Mouse (Mus musculus) c-Kit-positive CD71-positive TER-119-positive erythroid progenitor cells, embryonic 14.5 days (primary cell): Measurements from ENCODE around the gene Qtrt2.

ENCODE experiments used
- DNase-seq: peaks from one replicate; pipeline ENCODE4 v3.0.0-alpha.2; 2013; ENCODE audit warnings: low spot score

The Qtrt2 gene

DNA sequence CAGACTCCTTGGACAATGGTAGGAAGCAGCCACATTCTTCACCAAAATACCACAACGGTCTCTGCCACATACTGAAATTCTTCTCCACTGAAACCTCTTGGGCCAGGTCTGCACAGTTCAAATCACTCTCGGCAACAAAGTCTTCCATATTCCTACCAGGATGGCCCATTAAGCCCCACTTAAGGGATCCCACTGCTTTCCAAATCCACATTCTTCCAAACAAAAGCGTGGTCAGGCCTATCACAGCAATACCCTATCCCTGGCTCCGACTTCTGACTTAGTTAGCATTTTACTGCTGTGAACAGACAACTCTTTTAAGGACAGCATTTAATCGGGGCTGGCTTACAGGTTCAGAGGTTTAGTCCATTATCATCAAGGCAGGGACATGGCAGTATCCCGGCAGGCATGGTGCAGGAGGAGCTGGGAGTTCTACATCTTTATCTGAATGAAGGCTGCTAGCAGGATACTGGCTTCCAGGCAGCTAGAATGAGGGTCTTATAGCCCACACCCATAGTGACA lies at the start of gene Qtrt2:
TSS of gene Qtrt2 (minus strand) at position 469 of the 519 bp plus-strand sequence.
- DNase-seq: no peak

DNA sequence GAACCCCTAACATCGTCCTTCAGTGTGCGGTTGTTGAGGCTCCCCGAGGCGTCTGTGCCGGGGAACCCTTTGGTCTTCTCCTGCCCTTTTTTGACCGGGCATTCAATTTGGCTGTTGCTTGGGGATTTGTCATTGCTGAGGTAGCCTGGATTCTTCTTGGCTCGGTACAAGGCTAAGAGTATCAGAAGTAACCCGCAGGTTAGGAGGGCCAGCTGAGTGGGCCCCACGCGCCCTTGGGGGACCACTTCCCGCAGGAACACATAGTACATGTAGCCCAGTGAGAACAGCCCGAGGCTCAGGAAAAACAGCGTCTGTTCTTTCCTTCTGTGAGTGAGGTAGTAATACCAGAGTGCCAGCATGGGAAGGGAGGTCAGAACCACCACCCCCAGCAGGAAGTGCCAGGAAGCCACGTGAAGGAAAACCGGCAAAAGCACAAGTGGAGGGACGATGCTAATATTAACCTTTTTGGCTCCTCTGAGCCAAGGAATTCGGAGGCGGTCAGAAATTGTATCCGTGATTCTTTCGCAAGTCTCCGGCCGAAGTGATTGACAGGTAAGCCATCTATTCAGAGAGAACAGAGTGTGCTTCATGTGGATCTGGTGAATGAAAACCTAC lies 47.1 kb upstream of the Qtrt2 start:
- DNase-seq: no peak

DNA sequence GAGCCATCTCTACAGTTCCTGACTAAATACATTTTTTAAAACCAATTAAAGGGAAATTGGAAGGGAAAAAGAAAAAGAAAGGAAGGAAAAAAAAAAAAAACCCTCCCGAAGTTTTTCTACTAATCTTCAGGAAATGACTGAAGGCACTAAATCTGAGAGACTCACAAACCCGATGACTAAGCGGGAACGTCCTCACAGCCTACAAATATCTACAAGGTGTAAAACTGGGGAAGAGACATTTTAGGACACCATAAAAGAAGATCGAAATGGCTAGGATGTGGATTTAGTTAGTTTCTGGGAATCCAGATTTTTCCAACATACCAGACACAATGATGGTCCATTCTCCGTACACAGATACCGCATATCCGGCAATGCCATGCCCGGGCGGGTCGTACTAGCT lies 46.5 kb upstream of the Qtrt2 start:
- no peak for DNase-seq

DNA sequence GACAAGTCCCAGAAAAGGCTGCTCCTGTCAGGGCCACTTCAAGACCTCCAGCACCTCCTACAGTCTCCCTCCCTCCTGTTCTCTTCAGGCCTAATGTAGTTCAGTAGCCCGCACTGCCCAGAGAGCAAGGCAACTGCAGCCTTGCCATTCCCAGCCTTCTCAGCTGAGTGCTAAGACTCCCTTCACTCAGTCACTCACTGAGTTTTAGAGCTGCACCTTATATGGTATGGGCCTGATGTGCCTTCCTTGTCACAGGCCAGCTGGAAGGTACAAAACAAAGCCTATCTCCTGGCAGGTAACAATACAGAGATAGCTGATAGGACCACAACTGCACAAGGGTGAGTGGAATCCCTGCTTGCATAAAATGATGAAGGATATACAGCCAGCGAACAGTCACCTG lies 45.8 kb upstream of the Qtrt2 start:
- DNase-seq: no peak

DNA sequence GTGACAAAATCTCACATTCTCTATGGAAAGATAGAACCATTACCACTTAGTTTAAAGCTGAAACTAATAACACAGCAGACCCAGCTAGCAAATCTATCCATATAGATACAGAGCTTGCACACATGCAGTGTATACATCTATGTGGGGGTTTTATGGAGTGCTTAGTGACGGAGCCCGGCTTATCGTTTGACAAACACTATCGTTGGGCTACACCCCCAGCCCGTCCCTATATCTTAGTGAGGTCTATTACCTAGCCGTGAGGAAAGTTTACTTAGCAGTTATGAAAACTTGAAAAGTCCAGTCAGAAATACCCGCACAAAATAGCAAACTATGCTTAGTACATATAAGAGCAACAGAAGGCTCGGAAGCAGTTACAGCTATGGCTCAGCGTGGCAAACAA lies 45.1 kb upstream of the Qtrt2 start:
- DNase-seq: no peak

DNA sequence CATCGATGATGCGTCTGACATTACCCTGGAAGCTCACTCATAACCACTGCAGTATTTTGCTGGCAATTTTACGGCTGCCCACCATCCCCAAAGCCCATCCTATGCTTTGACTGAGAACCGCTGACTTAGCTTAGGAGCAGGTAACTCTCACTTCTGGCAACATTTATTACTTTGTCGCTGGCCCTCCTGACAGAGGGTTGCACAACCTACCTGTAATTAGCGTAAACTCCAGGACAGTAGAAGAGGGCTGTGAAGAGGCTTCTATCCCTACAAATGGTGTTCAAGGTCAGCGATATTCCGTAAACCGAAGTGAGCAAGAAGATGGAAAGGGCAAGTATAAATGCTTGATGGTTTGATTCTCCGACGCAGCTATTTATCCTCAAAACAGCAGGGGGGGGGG lies 44.6 kb upstream of the Qtrt2 start:
- DNase-seq: no peak

DNA sequence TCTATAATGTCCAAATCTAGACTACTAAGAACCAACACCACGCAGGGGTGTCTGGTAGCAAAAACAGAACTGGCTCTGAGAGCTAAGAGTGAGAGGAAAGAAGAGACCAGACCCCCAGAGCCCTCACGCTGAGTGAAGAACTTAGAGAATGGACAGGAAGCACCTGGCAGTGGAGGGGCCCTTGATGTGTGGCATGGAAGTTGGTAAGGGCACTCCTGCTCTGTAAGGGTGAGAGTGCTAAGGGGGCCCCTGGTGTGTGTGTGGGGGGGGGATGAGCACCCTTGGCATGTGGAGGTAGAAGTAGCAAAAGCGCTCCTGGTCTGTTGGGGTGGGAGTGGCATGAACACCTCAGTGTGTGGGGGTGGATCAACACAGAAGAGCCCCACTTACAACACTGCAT lies 43.8 kb upstream of the Qtrt2 start:
- DNase-seq: no peak

DNA sequence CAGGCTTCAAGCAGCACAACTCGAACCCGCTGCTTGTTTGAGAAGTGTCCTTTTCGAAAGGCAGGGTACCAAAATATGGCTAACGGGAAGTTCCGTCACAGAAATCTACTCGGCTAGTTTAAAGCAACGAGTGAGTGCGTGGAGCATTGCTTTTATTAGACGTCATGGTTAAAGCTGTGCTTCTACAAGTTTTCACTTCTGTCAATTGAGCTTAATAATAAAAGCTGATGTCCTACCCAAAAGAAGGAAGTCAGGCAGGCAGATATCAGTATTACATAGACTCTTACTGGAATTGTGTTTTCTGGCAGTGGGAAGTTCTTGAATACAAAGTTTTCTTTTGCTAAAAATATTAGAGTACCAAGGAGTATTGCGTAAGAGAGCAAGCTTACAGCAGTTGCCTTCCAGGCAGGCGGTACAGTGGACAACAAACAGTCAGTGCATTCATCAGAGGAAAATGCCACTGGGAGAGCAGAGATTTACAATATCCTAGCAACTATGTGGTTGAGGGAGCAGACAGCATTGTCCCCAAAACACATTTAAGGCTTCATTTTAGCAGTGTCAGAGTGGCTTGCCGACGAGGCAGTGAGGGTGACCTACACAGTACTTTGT lies 39.3 kb upstream of the Qtrt2 start:
- no peak for DNase-seq

DNA sequence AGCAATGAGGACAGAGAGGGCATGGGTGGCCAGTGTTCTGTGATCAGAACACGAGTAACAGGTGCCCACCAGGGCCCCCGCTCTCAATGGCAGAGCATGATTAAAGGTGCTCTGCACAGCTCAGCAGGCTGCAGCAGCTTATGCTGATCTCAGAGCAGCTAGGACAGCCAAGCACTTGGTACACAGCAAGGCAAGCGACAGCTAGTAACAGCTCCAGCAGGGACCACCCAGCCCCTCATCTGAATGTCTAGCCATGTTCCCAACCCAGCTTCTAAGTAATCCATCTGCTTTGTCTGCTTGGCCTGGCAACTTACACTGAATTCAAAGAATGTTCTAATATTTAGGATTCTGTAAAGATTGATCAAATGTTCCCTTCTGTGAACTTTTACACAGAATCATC lies 37.2 kb upstream of the Qtrt2 start:
- no peak for DNase-seq

DNA sequence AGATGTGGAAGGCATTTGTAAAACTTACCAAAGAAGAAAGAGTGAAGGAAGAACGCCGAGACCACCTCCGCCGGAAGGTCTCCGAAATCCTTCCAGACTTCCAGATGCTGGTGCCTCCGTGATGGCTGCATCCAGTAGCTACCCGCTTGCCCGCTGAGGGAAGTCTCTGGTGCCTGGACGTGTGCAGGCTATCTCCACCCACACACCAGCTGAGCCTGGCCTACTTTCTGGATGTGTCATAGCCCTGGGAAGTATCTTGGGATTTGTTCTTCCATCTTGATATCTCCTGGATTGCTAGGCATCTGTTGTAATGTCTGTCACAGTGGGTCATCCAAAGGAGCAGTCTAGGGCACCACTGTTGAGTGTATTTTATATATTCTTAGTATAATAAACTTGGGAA lies 36.7 kb upstream of the Qtrt2 start:
- no peak for DNase-seq

DNA sequence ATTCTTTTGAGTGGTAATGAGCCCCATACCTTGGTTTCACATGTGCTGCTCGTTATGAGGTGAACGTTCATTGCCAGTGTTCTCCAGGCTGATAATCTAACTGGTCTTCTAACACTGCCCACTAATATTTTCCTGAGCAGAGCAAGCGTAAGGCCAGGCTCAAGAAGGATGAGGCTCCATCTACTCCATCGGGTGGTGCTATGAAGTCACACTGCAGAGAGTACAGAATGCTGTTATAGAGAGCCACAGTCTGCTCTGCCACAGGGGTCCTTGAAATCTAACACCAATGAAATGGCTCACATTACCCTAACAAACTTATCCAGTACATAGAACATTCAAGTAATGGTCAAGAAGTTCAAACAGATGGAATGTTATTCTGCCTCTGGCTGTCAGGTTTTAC lies 31.4 kb upstream of the Qtrt2 start:
- no peak for DNase-seq

DNA sequence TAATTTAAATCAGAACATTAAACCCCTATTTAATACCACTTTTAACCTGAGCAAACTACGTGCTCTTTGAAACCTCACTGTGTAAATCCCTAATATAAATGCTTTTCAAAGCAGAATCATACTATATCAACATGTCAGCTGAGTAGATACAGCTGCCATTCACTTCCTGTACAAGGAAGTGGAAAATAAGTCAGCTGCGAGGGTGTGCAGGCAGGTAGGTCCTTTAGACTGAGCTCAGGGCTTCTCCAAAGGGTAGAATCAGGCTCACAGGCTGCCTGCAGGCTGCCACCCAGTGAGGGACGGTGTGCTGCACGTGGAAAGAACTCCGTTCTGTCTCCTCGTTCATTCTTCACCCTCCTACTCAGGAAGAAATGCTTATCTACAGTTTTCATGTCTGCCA lies 28.3 kb upstream of the Qtrt2 start:
- DNase-seq: no peak

DNA sequence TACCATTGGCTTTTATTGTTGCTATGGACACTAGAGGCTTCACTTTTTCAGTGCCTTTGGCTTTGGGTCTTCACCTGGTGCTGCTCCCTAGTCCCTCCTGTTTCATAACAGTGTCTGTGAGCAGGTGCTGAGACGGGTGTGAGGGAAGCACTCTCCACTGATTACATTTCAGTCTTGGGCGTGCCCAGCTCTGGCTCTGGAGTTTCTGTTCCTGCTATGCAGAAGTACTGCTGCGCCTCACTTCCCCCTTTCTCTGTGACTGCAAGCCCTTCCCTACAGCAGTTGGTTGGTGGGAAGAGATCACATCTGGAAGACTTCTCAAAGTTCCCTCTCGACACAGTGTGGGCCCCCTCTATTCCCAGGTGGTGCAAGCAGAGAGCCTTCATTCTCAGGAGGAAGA lies 25.0 kb upstream of the Qtrt2 start:
- DNase-seq: no peak

DNA sequence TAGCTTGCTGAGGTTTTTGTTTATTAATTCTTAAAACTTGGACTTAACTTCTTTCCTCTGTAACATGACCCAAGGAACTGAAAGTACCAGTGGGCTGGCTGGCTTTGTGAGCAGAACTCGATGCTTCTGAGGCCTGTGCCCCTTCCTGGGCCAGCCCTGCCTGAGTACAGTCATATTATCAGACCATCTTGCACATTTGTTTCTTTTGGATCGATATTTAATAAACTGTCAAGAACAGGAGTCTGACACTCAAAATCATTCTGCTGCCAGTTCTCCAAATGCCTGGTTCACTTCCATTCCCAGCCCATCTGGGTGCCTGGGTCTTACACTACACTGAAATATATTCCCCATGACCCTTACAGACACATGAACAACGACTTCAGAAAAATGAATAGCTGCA lies 19.3 kb upstream of the Qtrt2 start:
- no peak for DNase-seq

DNA sequence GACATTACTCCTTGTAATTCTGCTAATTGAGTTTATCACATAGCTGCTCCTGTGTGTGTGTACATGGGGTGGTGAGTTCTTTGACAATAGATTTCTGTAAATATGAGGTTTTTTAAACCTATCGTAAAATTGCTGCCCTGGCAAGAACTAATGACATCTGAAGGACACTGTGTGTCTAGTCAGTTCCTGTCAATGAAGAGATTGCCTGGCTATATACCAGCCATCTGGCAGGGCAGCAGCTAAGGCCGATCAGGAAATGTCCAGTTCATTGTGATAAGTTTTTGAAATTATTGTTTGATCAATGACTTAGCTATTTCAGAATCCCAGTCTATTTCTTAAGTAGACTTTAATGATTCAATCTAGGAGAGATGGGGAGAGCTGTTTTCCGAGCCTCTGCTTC lies 18.7 kb upstream of the Qtrt2 start:
- DNase-seq: no peak

DNA sequence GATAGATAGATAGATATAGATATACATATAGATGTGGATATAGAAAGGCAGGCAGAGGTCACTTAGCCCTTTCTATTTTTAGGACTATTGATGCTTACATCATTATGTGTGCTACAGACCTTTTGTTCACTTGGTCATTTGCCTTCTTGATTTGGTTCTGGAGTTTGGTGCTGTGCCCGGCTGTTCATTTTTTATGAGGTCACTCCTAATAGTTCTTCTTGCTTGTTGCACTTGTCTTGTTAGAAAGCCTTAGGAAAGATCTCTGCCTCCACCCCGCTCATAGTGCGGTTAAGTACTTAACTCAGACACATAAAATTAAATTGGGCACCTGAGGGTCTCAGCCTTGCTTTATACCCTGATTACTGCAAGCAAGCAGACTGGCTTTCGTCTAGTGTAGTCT lies 14.2 kb upstream of the Qtrt2 start:
- no peak for DNase-seq

DNA sequence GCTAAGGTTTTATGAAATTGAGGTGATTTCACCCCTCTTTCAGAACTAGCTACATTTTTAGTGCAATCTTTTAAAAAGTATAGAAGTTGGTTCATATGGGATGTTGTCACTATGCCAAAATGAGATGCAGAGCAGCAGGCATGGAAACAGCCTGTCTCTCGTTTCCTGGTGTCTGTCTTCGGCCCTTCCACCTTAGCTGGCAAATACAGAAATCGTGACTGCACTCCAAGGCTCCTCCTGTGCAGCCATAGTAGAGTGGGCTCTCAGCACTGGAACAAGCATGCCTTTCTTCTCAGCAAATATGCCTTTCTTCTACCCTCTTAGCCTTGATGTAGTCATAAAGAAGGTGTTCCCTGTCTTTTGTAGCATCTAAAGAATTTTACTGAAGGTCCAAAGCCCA lies 9.3 kb upstream of the Qtrt2 start:
- no peak for DNase-seq

DNA sequence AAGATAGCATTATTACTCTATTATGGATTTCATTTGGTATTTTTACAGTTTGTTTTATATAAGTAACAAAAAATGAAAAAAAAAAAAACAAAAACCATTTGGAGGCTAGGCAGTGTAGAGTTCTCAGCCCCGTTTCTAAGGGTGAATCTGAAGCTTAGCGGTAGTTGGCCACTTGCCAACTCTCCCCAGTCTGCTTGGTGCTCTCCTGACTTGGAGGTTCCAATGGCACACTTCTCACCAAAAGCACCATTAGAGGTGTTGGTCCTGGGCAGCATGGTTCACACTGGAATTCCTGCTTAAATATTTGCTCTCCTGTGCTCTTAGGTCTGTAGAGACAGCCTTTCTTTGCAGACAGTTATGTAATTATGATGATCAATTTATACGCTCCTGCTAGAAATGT lies 8.8 kb upstream of the Qtrt2 start:
- DNase-seq: no peak

DNA sequence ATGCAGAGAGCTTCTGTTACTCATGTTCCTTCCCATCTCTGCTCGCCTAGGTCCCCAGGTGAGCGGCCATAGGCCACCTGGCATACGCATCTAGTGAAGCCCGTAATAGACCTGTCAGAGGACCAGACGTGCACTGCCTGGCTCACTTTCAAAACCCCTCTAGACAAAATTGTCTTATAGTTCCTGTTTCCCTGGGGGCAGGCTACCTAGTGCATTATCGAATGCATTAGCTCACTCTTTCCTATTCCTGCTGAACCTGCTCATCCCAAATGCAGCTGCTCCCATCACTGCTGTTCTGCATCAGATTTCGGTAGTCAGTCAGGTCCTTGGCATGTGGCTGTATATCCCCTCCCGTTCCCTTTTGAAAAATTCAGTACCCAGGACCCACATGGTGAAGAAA lies 8.2 kb upstream of the Qtrt2 start:
- DNase-seq: no peak

DNA sequence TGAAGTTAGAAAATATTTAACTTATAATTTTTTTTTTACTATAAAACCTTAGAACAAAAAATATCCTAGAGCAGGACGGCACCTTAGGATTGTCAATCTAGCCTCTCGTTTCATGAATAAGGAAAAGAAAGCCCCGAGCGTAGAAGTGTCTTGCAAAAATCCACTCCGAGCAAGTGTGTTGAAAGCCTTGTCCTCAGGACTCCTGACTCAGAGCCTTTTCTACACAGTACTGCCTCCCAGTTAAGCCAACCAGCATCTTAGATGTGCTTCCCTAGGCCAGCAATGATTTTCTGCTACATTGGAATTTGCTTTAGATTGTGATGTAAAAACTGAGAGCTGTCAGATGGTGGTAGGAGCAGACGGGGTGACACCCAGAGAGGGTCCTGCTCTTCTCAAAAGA lies 6.4 kb upstream of the Qtrt2 start:
- DNase-seq: no peak

DNA sequence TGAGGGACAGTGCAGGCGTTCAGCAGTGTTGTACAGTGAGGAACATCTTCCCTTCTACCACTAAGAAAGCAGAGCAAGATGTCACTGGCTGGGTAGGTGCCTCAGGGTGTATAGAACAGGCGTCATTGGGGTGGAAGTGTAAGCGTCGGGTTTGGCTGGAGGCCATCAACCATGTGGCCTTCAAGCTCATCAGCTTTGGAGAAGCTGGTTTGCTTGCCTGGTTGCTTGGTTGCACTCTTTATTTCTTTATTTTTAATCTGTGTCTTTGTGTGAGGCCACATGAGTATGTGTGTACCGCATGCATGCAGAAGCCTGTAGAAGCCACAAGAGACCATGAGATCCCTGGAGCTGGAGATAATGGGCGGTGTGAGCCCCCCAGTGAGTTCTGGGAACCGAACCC lies 5.7 kb upstream of the Qtrt2 start:
- DNase-seq: no peak

DNA sequence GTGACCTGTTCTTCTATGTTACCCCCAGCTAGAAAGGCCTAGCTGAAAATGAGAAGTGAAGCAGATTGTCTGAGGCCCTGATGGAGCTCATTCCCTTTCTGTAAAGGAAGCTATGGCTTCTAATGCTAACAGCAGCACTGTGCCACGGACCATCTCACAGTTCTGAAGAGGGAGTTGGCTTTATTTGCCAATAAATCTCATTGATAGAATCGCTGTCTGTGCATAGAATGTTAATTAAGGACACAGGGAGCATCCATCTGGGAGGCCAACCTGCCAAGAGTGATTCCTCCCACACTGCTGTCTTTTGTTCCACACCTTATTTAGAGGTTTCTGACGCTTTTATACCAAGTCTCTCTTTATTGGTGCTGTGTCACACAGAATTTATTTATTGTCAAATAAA lies 4.9 kb upstream of the Qtrt2 start:
- no peak for DNase-seq

DNA sequence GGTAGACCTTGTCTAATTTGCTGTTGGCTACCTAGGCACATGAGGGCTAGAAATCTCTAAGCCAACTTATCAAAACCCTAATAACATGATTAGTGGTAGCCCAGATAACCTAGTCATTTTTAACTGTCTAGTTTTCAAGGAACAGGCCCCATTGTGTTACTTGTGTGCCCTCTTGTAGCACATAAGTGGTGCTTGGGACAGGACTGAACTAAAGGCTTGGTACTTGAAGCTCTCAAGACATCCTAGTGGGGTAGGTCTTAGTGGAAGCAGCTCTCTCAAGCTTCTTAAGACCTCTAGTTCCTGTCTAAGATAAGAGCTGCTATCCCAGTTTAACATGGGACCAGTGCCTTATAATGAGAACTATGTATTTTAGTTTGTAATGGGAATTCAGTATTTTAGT lies 4.0 kb upstream of the Qtrt2 start:
- no peak for DNase-seq

DNA sequence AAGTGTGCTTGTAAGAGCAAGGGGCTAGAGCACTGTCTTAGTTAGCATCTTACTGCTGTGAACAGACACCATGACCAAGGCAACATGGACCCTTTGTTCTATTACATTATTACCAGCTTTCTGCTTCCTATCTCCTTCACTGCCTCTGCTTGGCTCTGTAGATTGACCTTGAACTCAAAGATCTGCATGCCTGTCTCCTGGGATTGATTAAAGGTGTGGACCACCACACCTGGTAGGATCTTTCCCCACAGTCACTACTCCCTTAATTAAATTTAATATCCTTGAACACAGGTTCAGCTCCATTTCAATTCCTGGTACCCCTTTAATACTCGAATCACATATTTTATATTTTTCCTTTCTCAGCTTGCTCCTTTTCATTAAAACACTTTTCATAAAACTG lies 763 bp downstream of the Qtrt2 start:
- no peak for DNase-seq
